Mouse (Mus musculus): ENCODE results near the gene Speg.

- TF ChIP-seq CTCF (IDR thresholded peaks at IDR 0.05) = no peak
- TF ChIP-seq POLR2A (IDR thresholded peaks at IDR 0.05; ENCODE audit: insufficient read depth, low read depth, low read length) = no peak
These were observed 31.1 kb downstream of the Speg start for GRCm38 (mm10) chr1:75406173-75406572.
